Mouse (Mus musculus) erythroblast, embryonic 14.5 days (primary cell): Measurements from ENCODE around the gene Gm45713. TPM values are rescaled to one million over a fixed set of nuclear protein-coding genes. Genes with fewer than 3 reads are reported as not detected.
"Not testable (repeated sequence)": the region's sequence is repeated elsewhere in the genome, so short reads cannot be mapped to it uniquely, and the experiment has no call there.

Source experiments
- H3K27me3 ChIP-seq: 2 replicates; pipeline ENCODE4 v1.6.1; 2012; ENCODE audit warnings: inconsistent platforms; ENCODE audit not compliant: control insufficient read depth
- H3K36me3 ChIP-seq: 2 replicates; pipeline ENCODE4 v1.6.1; 2012; ENCODE audit warnings: mild to moderate bottlenecking, inconsistent platforms; ENCODE audit not compliant: control insufficient read depth
- H3K4me1 ChIP-seq: 2 replicates; pipeline ENCODE4 v1.6.1; 2012; ENCODE audit warnings: inconsistent platforms; ENCODE audit not compliant: control insufficient read depth
- H3K4me3 ChIP-seq: replicated peaks from 2 replicates; pipeline ENCODE3; 2012; ENCODE audit warnings: moderate library complexity, mild to moderate bottlenecking, inconsistent platforms
- H3K9me3 ChIP-seq: 2 replicates; pipeline ENCODE4 v1.6.1; 2012; ENCODE audit warnings: low read length, inconsistent platforms, mixed read lengths; ENCODE audit not compliant: control insufficient read depth
- GATA1 ChIP-seq: IDR thresholded peaks from 2 replicates; pipeline ENCODE4 v1.6.1; 2012; ENCODE audit warnings: low read length, inconsistent platforms, mixed read lengths
- TAL1 ChIP-seq: IDR thresholded peaks from 3 replicates; pipeline ENCODE4 v1.6.1; 2012; ENCODE audit warnings: low read length, inconsistent platforms, mixed read lengths
- polyA plus RNA-seq: library from polyadenylated mRNA; stranded (reverse); fragments of >175 nt; gene quantifications from 2 replicates; pipeline ENCODE4 v1.2.3, GENCODE M21; 2012

The Gm45713 gene
- polyA plus RNA-seq, 1 experiment, result not detected

GRCm38 (mm10) chr7:45158991-45159390, 23.0 kb upstream of the Gm45713 start:
- peaks cover 41% of the 10 kb centered on the region for H3K36me3 ChIP-seq
- peaks cover 21% of the 10 kb centered on the region for H3K27me3 ChIP-seq
- peaks cover under 1% of the 10 kb centered on the region; the same call in 1 of the 2 replicates for H3K9me3 ChIP-seq
- H3K4me1 ChIP-seq, result peaks cover 34% of the 10 kb centered on the region
- no peak overlapping the region for H3K4me3 ChIP-seq
- TF ChIP-seq GATA1, result no peak

GRCm38 (mm10) chr7:45157459-45157858, 21.4 kb upstream of the Gm45713 start:
- Histone ChIP-seq H3K4me1 (peaks cover 35% of the 10 kb centered on the region), H3K9me3 (no peaks in the 10 kb centered on the region), H3K36me3 (peaks cover 41% of the 10 kb centered on the region), H3K27me3 (peaks cover 6% of the 10 kb centered on the region), H3K4me3 (no peak overlapping the region)
- TF ChIP-seq TAL1 (no peak), GATA1 (no peak)

GRCm38 (mm10) chr7:45156206-45156605, 20.2 kb upstream of the Gm45713 start:
- H3K9me3 ChIP-seq, result no peaks in the 10 kb centered on the region
- no peaks in the 10 kb centered on the region for H3K27me3 ChIP-seq
- peaks cover 41% of the 10 kb centered on the region for H3K36me3 ChIP-seq
- H3K4me1 ChIP-seq, result peaks cover 29% of the 10 kb centered on the region
- no peak for TF ChIP-seq TAL1
- no peak for TF ChIP-seq GATA1
- no peak overlapping the region for H3K4me3 ChIP-seq

- no peak for TF ChIP-seq GATA1
- TF ChIP-seq TAL1, result no peak
Observed at GRCm38 (mm10) chr7:45155590-45155989, 19.6 kb upstream of the Gm45713 start.

GRCm38 (mm10) chr7:45154993-45155514, 19.0 kb upstream of the Gm45713 start:
- Histone ChIP-seq H3K36me3 (peaks cover 35% of the 10 kb centered on the region), H3K27me3 (no peaks in the 10 kb centered on the region), H3K4me3 (peak overlapping the region; percentile 77), H3K4me1 (peaks cover 31% of the 10 kb centered on the region), H3K9me3 (no peaks in the 10 kb centered on the region)
- TF ChIP-seq TAL1, result no peak
- TF ChIP-seq GATA1, result no peak

More at GRCm38 (mm10) chr7:45155590-45155989, 19.6 kb upstream of the Gm45713 start:
- Histone ChIP-seq H3K4me3 (no peak overlapping the region), H3K4me1 (peaks cover 29% of the 10 kb centered on the region), H3K9me3 (no peaks in the 10 kb centered on the region), H3K27me3 (no peaks in the 10 kb centered on the region), H3K36me3 (peaks cover 40% of the 10 kb centered on the region)

- H3K36me3 ChIP-seq, result peaks cover 32% of the 10 kb centered on the region
- TF ChIP-seq TAL1 (no peak), GATA1 (no peak)
- H3K27me3 ChIP-seq, result no peaks in the 10 kb centered on the region
- peak within 1 kb of the TSS; percentile 77 for H3K4me3 ChIP-seq
- H3K9me3 ChIP-seq, result no peaks in the 10 kb centered on the region
- H3K4me1 ChIP-seq, result peaks cover 31% of the 10 kb centered on the region
Observed at GRCm38 (mm10) chr7:45154096-45154992, 18.3 kb upstream of the Gm45713 start, which contains the start of the genes Pih1d1 and Aldh16a1. Gene Pih1d1, plus strand, starts transcription at chr7:45154303. Gene Aldh16a1, minus strand, starts transcription at chr7:45154584.

GRCm38 (mm10) chr7:45153586-45153985, 17.6 kb upstream of the Gm45713 start:
- no peaks in the 10 kb centered on the region for H3K27me3 ChIP-seq
- no peak for TF ChIP-seq TAL1
- TF ChIP-seq GATA1, result no peak
- no peaks in the 10 kb centered on the region for H3K9me3 ChIP-seq
- H3K4me3 ChIP-seq, result peak overlapping the region; percentile 77
- peaks cover 31% of the 10 kb centered on the region for H3K4me1 ChIP-seq
- H3K36me3 ChIP-seq, result peaks cover 26% of the 10 kb centered on the region

GRCm38 (mm10) chr7:45153052-45153451, 17.0 kb upstream of the Gm45713 start:
- not testable (repeated sequence) for H3K9me3 ChIP-seq, H3K27me3 ChIP-seq
- Histone ChIP-seq H3K4me3 (peak overlapping the region; percentile 77), H3K4me1 (peaks cover 31% of the 10 kb centered on the region), H3K36me3 (peaks cover 26% of the 10 kb centered on the region)

- TF ChIP-seq TAL1 (no peak), GATA1 (no peak)
- Histone ChIP-seq H3K36me3 (peaks cover 29% of the 10 kb centered on the region), H3K27me3 (no peaks in the 10 kb centered on the region), H3K4me1 (peaks cover 28% of the 10 kb centered on the region), H3K4me3 (no peak overlapping the region), H3K9me3 (no peaks in the 10 kb centered on the region)
Observed at GRCm38 (mm10) chr7:45151303-45151702, 15.3 kb upstream of the Gm45713 start.
